Mouse (Mus musculus) small intestine, adult 2 months (tissue): ENCODE measurements around the gene Gfy. TPM values are rescaled to one million over a fixed set of nuclear protein-coding genes. Genes with fewer than 3 reads are reported as not detected.

Experiments used
- H3K27ac ChIP-seq: fragments of 200-500 bp; 2 replicates; pipeline ENCODE4 v1.5.1; 2012; ENCODE audit warnings: low read depth, low read length, control low read depth, inconsistent platforms; ENCODE audit not compliant: insufficient read depth
- H3K27me3 ChIP-seq: fragments of 200-500 bp; 2 replicates; pipeline ENCODE4 v1.6.1; 2012; ENCODE audit warnings: mild to moderate bottlenecking, moderate library complexity, low read length, inconsistent platforms; ENCODE audit not compliant: control insufficient read depth, insufficient read depth
- H3K36me3 ChIP-seq: fragments of 200-500 bp; 2 replicates; pipeline ENCODE4 v1.6.1; 2012; ENCODE audit warnings: mild to moderate bottlenecking, low read length, control low read depth, inconsistent platforms; ENCODE audit not compliant: control insufficient read depth, insufficient read depth
- H3K4me1 ChIP-seq: fragments of 200-500 bp; 2 replicates; pipeline ENCODE4 v1.6.1; 2012; ENCODE audit warnings: low read length, inconsistent platforms, mixed read lengths; ENCODE audit not compliant: control insufficient read depth, insufficient read depth, insufficient read length
- H3K4me3 ChIP-seq: fragments of 200-500 bp; 2 replicates; pipeline ENCODE4 v1.5.1; 2012; ENCODE audit warnings: low read depth, mild to moderate bottlenecking, control low read depth, inconsistent platforms, low read length, moderate library complexity
- CTCF ChIP-seq: fragments of 200-500 bp; IDR thresholded peaks from 2 replicates; pipeline ENCODE4 v1.5.1; 2012; ENCODE audit warnings: low read depth, mild to moderate bottlenecking, control low read depth, inconsistent platforms, low read length, moderate library complexity, mixed read lengths; ENCODE audit not compliant: insufficient replicate concordance, insufficient read length; ENCODE audit errors: extremely low read depth
- POLR2A ChIP-seq: fragments of 200-500 bp; IDR thresholded peaks from 2 replicates; pipeline ENCODE4 v1.6.1; 2012; ENCODE audit warnings: low read depth, mild to moderate bottlenecking, control low read depth, inconsistent platforms, low read length, moderate library complexity
- WGBS: fragments of 180-500 bp; shearing (Covaris S2); methylation state at CpG from one replicate; pipeline ENCODE4 v1.1.7; 2018; 5-methylcytosine and 5-hydroxymethylcytosine counted together
- polyA plus RNA-seq: library from polyadenylated mRNA; depleted of rRNA; stranded (reverse); fragments of >200 nt; gene quantifications from 2 replicates; pipeline ENCODE4 v1.2.3, GENCODE M21; 2012

Gene Gfy
- polyA plus RNA-seq, 1 experiment: not detected

DNA sequence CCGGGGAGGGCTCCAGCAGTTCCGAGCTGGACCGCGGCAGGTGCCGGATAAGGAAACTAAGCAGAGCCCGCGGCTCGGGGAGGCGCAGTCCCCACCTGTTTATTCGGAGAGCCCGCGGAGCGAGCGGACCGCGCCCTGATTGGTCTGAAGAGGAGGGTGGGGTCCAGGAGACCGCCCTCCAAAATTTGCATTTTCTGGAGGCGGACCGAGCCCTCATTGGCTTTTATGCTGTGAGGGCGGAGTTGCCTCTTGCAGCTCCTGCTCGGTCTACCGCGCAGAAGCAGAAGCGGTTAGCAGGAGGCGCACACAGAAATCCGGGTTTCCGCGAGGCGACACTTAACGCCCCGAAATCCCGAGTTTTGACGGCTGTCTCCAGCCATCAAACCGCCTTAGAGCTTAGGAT lies 2.8 kb upstream of the Gfy start:
- TF ChIP-seq POLR2A (no peak), CTCF (no peak)

DNA sequence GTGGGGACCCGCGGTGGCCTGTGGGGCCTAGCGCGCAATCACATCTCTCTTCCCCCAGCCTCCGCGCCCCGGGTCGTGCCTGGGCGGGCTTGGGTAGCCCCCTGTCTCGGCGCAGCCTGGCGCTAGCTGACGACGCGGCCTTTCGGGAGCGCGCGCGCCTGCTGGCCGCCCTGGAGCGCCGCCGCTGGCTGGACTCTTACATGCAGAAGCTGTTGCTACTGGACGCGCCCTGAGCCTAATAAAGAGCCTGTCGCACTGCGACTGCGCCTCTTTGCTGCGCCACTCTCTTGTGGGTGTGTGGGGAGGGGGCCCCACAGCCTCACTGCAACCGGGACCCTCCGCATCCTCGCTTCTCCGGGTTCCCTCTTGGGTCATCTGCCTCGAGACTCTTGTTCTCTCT lies 2.2 kb upstream of the Gfy start:
- Histone ChIP-seq H3K4me1 (peaks cover 10% of the 10 kb centered on the region), H3K36me3 (no peaks in the 10 kb centered on the region), H3K4me3 (peak overlapping the region; percentile 11; the same call in 1 of the 2 replicates), H3K27me3 (peaks cover 53% of the 10 kb centered on the region), H3K27ac (no peak overlapping the region)
- 5% methylated on average over 35 of the region's 35 CpGs for WGBS
- TF ChIP-seq POLR2A: no peak
- no peak for TF ChIP-seq CTCF

More for the DNA sequence above, 2.8 kb upstream of the Gfy start:
- H3K27me3 ChIP-seq: peaks cover 46% of the 10 kb centered on the region
- WGBS: under 1% methylated on average over 34 of the region's 34 CpGs
- peaks cover 10% of the 10 kb centered on the region for H3K4me1 ChIP-seq
- H3K27ac ChIP-seq: no peak overlapping the region
- peak overlapping the region; percentile 54 for H3K4me3 ChIP-seq
- no peaks in the 10 kb centered on the region for H3K36me3 ChIP-seq

DNA sequence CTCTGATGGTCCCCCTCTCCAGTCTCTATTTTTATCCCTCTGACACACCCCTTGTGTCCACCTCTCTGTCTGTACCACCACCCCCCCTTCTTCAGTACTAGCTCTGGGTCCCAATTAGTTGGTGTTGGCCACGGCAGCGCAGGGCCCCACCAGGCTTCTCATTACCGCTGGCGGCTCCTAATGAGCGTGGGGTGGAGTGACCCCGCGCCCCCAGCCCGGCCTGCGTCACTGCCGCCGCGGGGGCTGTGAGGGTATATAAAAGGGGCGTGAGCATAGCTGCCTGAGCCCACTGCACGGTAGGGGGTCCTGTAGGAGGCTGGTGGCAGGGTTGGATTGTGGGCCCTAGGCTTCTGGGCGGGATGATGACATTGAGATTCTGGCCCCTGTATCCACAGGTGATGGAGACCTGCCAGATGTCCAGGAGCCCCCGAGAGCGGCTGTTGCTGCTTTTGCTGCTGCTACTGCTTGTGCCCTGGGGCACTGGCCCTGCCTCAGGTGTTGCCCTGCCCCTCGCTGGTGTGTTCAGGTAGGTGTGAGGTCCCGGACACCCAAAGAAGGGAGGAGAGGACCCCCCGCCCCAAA lies 1.6 kb upstream of the Gfy start, which contains the start of gene Pth2:
TSS of gene Pth2 (plus strand) at position 100 of the 582 bp plus-strand sequence.
- no peak for TF ChIP-seq POLR2A
- TF ChIP-seq CTCF: no peak
- 28% methylated on average over 20 of the region's 20 CpGs for WGBS
- H3K4me3 ChIP-seq: peak within 1 kb of the TSS; percentile 11; the same call in 1 of the 2 replicates
- H3K4me1 ChIP-seq: peaks cover 10% of the 10 kb centered on the region
- peaks cover 59% of the 10 kb centered on the region for H3K27me3 ChIP-seq
- no peak within 1 kb of the TSS for H3K27ac ChIP-seq
- no peaks in the 10 kb centered on the region for H3K36me3 ChIP-seq

DNA sequence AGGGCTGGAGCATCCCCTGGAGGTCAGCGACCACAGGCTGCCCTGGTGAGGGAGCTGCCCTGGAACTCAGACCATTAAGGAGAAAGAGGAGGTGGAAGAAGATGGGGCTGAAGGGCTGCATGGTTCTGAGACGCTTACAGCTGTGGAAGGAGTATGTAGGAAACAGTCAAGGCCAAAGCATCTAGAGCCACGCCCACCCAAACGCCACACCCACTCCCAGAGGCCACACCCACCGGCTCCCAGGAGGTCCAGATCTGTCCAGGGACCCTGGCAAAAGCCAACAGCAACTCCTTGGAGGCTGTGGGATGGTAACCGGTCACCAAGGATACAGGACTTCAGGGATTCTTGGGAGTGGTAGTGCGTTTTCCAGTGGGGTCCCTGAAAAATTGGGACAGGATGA lies 819 bp downstream of the Gfy start:
- Histone ChIP-seq H3K27me3 (peaks cover 68% of the 10 kb centered on the region), H3K4me3 (no peak overlapping the region), H3K36me3 (no peaks in the 10 kb centered on the region), H3K27ac (no peak overlapping the region), H3K4me1 (peaks cover 10% of the 10 kb centered on the region)
- 23% methylated on average over 7 of the region's 7 CpGs for WGBS
- TF ChIP-seq CTCF: no peak
- no peak for TF ChIP-seq POLR2A

DNA sequence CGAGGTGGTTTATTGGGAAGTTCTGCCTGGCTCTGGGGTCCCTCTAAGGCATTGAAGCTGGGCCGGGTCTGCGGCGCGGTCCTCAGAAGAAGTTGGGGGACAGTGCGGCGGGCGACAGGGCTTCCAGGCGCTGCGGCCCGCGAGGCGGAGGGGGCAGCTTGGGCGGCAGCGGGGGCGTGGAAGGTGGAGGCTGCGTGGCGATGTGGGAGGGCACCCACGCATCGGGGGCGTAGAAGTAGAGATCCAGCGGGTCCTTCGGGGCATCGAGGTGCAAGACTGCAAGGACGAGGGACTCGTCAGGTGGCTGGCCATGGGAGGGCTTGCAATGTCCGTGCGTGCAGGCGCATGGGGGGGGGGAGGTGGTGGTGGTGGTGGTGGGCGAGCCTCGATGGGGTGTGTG lies 3.0 kb downstream of the Gfy start:
- 8% methylated on average over 31 of the region's 31 CpGs for WGBS
- Histone ChIP-seq H3K27ac (no peak overlapping the region), H3K27me3 (peaks cover 63% of the 10 kb centered on the region), H3K36me3 (no peaks in the 10 kb centered on the region), H3K4me3 (no peak overlapping the region), H3K4me1 (no peaks in the 10 kb centered on the region)
- no peak for TF ChIP-seq POLR2A
- TF ChIP-seq CTCF: no peak

DNA sequence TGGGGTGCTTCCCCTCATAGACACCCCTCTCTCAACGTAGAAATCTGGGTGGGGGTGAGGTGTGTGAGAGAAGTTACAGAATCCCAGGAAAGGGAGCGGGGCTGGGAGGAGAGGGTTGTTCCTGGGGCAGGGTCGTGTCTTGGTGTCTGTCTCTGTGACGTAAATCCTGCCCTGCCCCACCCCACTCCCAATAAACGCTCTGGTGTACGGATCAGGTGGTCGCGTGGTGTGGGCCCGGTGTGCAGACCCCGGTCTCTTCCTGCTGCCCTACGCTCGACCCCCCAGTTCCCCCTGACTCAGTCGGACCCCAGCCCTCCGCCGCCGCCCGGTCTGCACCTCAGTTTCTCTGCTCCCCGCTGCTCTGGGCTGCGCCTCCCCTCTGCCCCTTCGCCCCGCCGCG lies 3.4 kb downstream of the Gfy start:
- peaks cover 59% of the 10 kb centered on the region for H3K27me3 ChIP-seq
- WGBS: 6% methylated on average over 23 of the region's 23 CpGs
- no peak overlapping the region for H3K4me3 ChIP-seq

DNA sequence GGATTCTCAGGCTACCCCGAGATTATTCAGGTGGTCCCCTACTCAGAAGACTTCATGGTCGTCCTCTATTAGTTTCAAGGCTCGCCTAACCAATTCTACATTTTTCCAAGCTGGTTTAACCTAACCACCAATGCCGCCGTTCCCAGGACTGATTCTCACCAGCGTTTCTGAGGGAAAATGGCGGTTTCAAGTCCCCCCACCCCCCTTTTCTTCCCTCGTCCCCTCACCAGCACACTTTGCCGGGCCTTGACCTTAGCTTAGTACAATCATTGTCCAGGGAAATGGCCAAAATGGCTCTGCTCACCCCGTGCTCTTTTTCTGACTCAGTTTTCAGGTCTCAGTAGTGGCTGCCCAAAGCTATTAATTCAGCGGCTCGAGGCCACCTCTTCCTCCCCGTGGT lies 4.0 kb downstream of the Gfy start:
- TF ChIP-seq POLR2A (no peak), CTCF (no peak)
- H3K27me3 ChIP-seq: peaks cover 58% of the 10 kb centered on the region
- H3K27ac ChIP-seq: no peak overlapping the region
- WGBS: 5% methylated on average over 13 of the region's 13 CpGs
- H3K4me3 ChIP-seq: no peak overlapping the region
- no peaks in the 10 kb centered on the region for H3K4me1 ChIP-seq
- no peaks in the 10 kb centered on the region for H3K36me3 ChIP-seq

More for the DNA sequence above, 3.4 kb downstream of the Gfy start:
- TF ChIP-seq POLR2A (no peak), CTCF (no peak)
- Histone ChIP-seq H3K27ac (no peak overlapping the region), H3K4me1 (no peaks in the 10 kb centered on the region), H3K36me3 (no peaks in the 10 kb centered on the region)

DNA sequence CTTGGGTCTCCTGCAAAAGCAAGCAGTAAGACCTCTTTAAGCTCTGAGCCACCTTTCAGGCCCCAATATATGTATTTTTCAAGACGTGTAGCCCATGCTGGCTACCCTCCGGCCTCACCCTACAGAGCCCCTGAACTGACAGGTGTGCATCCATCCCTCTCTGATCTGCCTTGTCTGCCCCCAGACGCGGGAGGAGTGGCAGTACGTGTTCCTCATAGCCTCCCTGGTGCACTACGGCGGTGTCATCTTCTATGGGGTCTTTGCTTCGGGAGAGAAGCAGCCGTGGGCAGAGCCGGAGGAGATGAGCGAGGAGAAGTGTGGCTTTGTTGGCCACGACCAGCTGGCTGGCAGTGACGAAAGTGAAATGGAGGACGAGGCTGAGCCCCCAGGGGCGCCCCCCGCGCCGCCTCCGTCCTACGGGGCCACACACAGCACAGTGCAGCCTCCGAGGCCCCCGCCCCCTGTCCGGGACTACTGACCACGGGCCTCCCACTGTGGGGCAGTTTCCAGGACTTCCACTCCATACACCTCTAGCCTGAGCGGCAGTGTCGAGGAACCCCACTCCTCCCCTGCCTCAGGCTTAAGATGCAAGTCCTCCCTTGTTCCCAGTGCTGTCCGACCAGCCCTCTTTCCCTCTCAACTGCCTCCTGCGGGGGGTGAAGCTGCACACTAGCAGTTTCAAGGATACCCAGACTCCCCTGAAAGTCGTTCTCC lies 4.6 kb downstream of the Gfy start:
- Histone ChIP-seq H3K27ac (no peak overlapping the region), H3K27me3 (peaks cover 64% of the 10 kb centered on the region), H3K4me1 (no peaks in the 10 kb centered on the region), H3K4me3 (no peak overlapping the region), H3K36me3 (no peaks in the 10 kb centered on the region)
- TF ChIP-seq CTCF (no peak), POLR2A (no peak)
- 8% methylated on average over 28 of the region's 29 CpGs for WGBS
